Mouse (Mus musculus): ENCODE measurements at regions not wholly inside any gene's neighbourhood (a gene's known extent, or its start where the extent isn't known, plus 50 kb on each side); places are given as distances from the start of the nearest gene placed in this dataset.

- Histone ChIP-seq H3K4me2 (ENCODE audit: low read depth, low read length, poor library complexity, severe bottlenecking) (no peak overlapping the region), H3K4me3 (ENCODE audit: low read depth, low read length) (no peak overlapping the region), H3K27ac (ENCODE audit: low read depth, low read length) (no peak overlapping the region), H3K36me3 (ENCODE audit: insufficient read depth, low read length) (no peaks in the 10 kb centered on the region), H3K4me1 (ENCODE audit: insufficient read depth, low read length) (no peaks in the 10 kb centered on the region), H3K9me3 (ENCODE audit: low read length) (no peaks in the 10 kb centered on the region), H3K9ac (replicated peaks; ENCODE audit: low read length, poor library complexity, severe bottlenecking) (no peak overlapping the region), H3K27me3 (ENCODE audit: insufficient read depth, low read length) (no peaks in the 10 kb centered on the region)
- no peak for TF ChIP-seq CTCF (IDR thresholded peaks at IDR 0.05)
- DNase-seq (ENCODE audit: low spot score) (no peak), ATAC-seq (ENCODE audit: low FRiP score) (no peak)
- 70% methylated on average over 2 of the region's 2 CpGs for WGBS
Observed at GRCm38 (mm10) chr10:65244527-65244926, 1154.5 kb upstream of the Lrrtm3 start.

- Histone ChIP-seq H3K4me3 (ENCODE audit: low read depth, low read length) (no peak overlapping the region), H3K4me2 (ENCODE audit: low read depth, low read length, poor library complexity, severe bottlenecking) (no peak overlapping the region), H3K36me3 (ENCODE audit: insufficient read depth, low read length) (no peaks in the 10 kb centered on the region), H3K27me3 (ENCODE audit: insufficient read depth, low read length) (no peaks in the 10 kb centered on the region), H3K4me1 (ENCODE audit: insufficient read depth, low read length) (no peaks in the 10 kb centered on the region), H3K9me3 (ENCODE audit: low read length) (no peaks in the 10 kb centered on the region), H3K9ac (replicated peaks; ENCODE audit: low read length, poor library complexity, severe bottlenecking) (no peak overlapping the region), H3K27ac (ENCODE audit: low read depth, low read length) (no peak overlapping the region)
- DNase-seq (ENCODE audit: low spot score) (no peak), ATAC-seq (ENCODE audit: low FRiP score) (no peak)
- TF ChIP-seq CTCF (IDR thresholded peaks at IDR 0.05) = no peak
- 80% methylated on average over 3 of the region's 3 CpGs for WGBS
Observed at GRCm38 (mm10) chr10:65224130-65224529, 1134.1 kb upstream of the Lrrtm3 start.

GRCm38 (mm10) chr10:65221181-65221580 is 1131.1 kb upstream of the Lrrtm3 start:
- WGBS = 93% methylated on average over 3 of the region's 3 CpGs
- no peak overlapping the region for H3K27ac ChIP-seq (ENCODE audit: low read depth, low read length)
- H3K4me1 ChIP-seq (ENCODE audit: insufficient read depth, low read length) = no peaks in the 10 kb centered on the region
- DNase-seq (ENCODE audit: low spot score) (no peak), ATAC-seq (ENCODE audit: low FRiP score) (no peak)
- H3K9me3 ChIP-seq (ENCODE audit: low read length) = no peaks in the 10 kb centered on the region
- H3K27me3 ChIP-seq (ENCODE audit: insufficient read depth, low read length) = no peaks in the 10 kb centered on the region
- no peak for TF ChIP-seq CTCF (IDR thresholded peaks at IDR 0.05)
- no peak overlapping the region for H3K9ac ChIP-seq (replicated peaks; ENCODE audit: low read length, poor library complexity, severe bottlenecking)
- H3K36me3 ChIP-seq (ENCODE audit: insufficient read depth, low read length) = no peaks in the 10 kb centered on the region
- H3K4me3 ChIP-seq (ENCODE audit: low read depth, low read length) = no peak overlapping the region
- no peak overlapping the region for H3K4me2 ChIP-seq (ENCODE audit: low read depth, low read length, poor library complexity, severe bottlenecking)

- Histone ChIP-seq H3K27ac (ENCODE audit: low read depth, low read length) (no peak overlapping the region), H3K27me3 (ENCODE audit: insufficient read depth, low read length) (no peaks in the 10 kb centered on the region), H3K36me3 (ENCODE audit: insufficient read depth, low read length) (no peaks in the 10 kb centered on the region), H3K4me2 (ENCODE audit: low read depth, low read length, poor library complexity, severe bottlenecking) (no peak overlapping the region), H3K9ac (replicated peaks; ENCODE audit: low read length, poor library complexity, severe bottlenecking) (no peak overlapping the region), H3K9me3 (ENCODE audit: low read length) (no peaks in the 10 kb centered on the region), H3K4me1 (ENCODE audit: insufficient read depth, low read length) (no peaks in the 10 kb centered on the region), H3K4me3 (ENCODE audit: low read depth, low read length) (no peak overlapping the region)
- ATAC-seq (ENCODE audit: low FRiP score) = no peak
- no peak for TF ChIP-seq CTCF (IDR thresholded peaks at IDR 0.05)
- DNase-seq (ENCODE audit: low spot score) = peak; percentile 14
- WGBS = 89% methylated on average over 5 of the region's 5 CpGs
Observed at GRCm38 (mm10) chr10:65219251-65219650, 1129.2 kb upstream of the Lrrtm3 start.

GRCm38 (mm10) chr10:65216226-65216625 is 1126.1 kb upstream of the Lrrtm3 start:
- TF ChIP-seq CTCF (IDR thresholded peaks at IDR 0.05) = no peak
- DNase-seq (ENCODE audit: low spot score) (no peak), ATAC-seq (ENCODE audit: low FRiP score) (no peak)
- 85% methylated on average over 1 of the region's 1 CpGs for WGBS
- Histone ChIP-seq H3K27me3 (ENCODE audit: insufficient read depth, low read length) (no peaks in the 10 kb centered on the region), H3K27ac (ENCODE audit: low read depth, low read length) (no peak overlapping the region), H3K9ac (replicated peaks; ENCODE audit: low read length, poor library complexity, severe bottlenecking) (no peak overlapping the region), H3K4me3 (ENCODE audit: low read depth, low read length) (no peak overlapping the region), H3K4me1 (ENCODE audit: insufficient read depth, low read length) (no peaks in the 10 kb centered on the region), H3K36me3 (ENCODE audit: insufficient read depth, low read length) (no peaks in the 10 kb centered on the region), H3K4me2 (ENCODE audit: low read depth, low read length, poor library complexity, severe bottlenecking) (no peak overlapping the region), H3K9me3 (ENCODE audit: low read length) (no peaks in the 10 kb centered on the region)

GRCm38 (mm10) chr10:65215206-65215605 is 1125.1 kb upstream of the Lrrtm3 start:
- Histone ChIP-seq H3K9ac (replicated peaks; ENCODE audit: low read length, poor library complexity, severe bottlenecking) (no peak overlapping the region), H3K4me3 (ENCODE audit: low read depth, low read length) (no peak overlapping the region), H3K36me3 (ENCODE audit: insufficient read depth, low read length) (no peaks in the 10 kb centered on the region), H3K9me3 (ENCODE audit: low read length) (no peaks in the 10 kb centered on the region), H3K27ac (ENCODE audit: low read depth, low read length) (no peak overlapping the region), H3K27me3 (ENCODE audit: insufficient read depth, low read length) (no peaks in the 10 kb centered on the region), H3K4me1 (ENCODE audit: insufficient read depth, low read length) (no peaks in the 10 kb centered on the region), H3K4me2 (ENCODE audit: low read depth, low read length, poor library complexity, severe bottlenecking) (no peak overlapping the region)
- no peak for TF ChIP-seq CTCF (IDR thresholded peaks at IDR 0.05)
- no peak for ATAC-seq (ENCODE audit: low FRiP score)
- no peak for DNase-seq (ENCODE audit: low spot score)
- 72% methylated on average over 3 of the region's 3 CpGs for WGBS

Data from midbrain, postnatal 0 days (tissue).